Mouse (Mus musculus): ENCODE results near the gene 1700001L19Rik.

GRCm38 (mm10) chr13:68597667-68598066 lies 446 bp downstream of the 1700001L19Rik start:
- TF ChIP-seq CTCF (IDR thresholded peaks at IDR 0.05; ENCODE audit: low read depth, low read length), result no peak
- no peak for TF ChIP-seq POLR2A (IDR thresholded peaks at IDR 0.05; ENCODE audit: extremely low read depth, insufficient read depth, low read length)
